Mouse (Mus musculus): ENCODE results near the gene Gm6169.
"Not testable (repeated sequence)": the region's sequence is repeated elsewhere in the genome, so short reads cannot be mapped to it uniquely, and the experiment has no call there.

The Gm6169 gene

GRCm38 (mm10) chr13:97099187-97099852 lies at the start of gene Gm6169:
TSS of gene Gm6169 (minus strand) at chr13:97099237.
- no peak for DNase-seq (ENCODE audit: low read depth in 1 of 2, low spot score in 2 of 2)

GRCm38 (mm10) chr13:97145834-97146233 lies 46.8 kb upstream of the Gm6169 start:
- no peak for DNase-seq (ENCODE audit: low read depth in 1 of 2, low spot score in 2 of 2)

GRCm38 (mm10) chr13:97142321-97142720 lies 43.3 kb upstream of the Gm6169 start:
- DNase-seq (ENCODE audit: low read depth in 1 of 2, low spot score in 2 of 2), result no peak

- DNase-seq (ENCODE audit: low read depth in 1 of 2, low spot score in 2 of 2), result not testable (repeated sequence)
Measured at GRCm38 (mm10) chr13:97138404-97138931, 39.4 kb upstream of the Gm6169 start.

GRCm38 (mm10) chr13:97137466-97138400 lies 38.7 kb upstream of the Gm6169 start, which contains the start of the genes Gfm2 and Nsa2:
TSS of gene Gfm2 (plus strand) at chr13:97137937.
TSS of gene Nsa2 (minus strand) at chr13:97137937.
- DNase-seq (ENCODE audit: low read depth in 1 of 2, low spot score in 2 of 2), result peak; percentile 82

GRCm38 (mm10) chr13:97130413-97130812 lies 31.4 kb upstream of the Gm6169 start:
- not testable (repeated sequence) for DNase-seq (ENCODE audit: low read depth in 1 of 2, low spot score in 2 of 2)

- DNase-seq (ENCODE audit: low read depth in 1 of 2, low spot score in 2 of 2), result not testable (repeated sequence)
Measured at GRCm38 (mm10) chr13:97129654-97130053, 30.6 kb upstream of the Gm6169 start.

GRCm38 (mm10) chr13:97121341-97121740 lies 22.3 kb upstream of the Gm6169 start:
- DNase-seq (ENCODE audit: low read depth in 1 of 2, low spot score in 2 of 2), result no peak

GRCm38 (mm10) chr13:97109046-97109445 lies 10.0 kb upstream of the Gm6169 start:
- no peak for DNase-seq (ENCODE audit: low read depth in 1 of 2, low spot score in 2 of 2)

GRCm38 (mm10) chr13:97107721-97108120 lies 8.7 kb upstream of the Gm6169 start:
- DNase-seq (ENCODE audit: low read depth in 1 of 2, low spot score in 2 of 2), result not testable (repeated sequence)

GRCm38 (mm10) chr13:97104996-97105395 lies 6.0 kb upstream of the Gm6169 start:
- DNase-seq (ENCODE audit: low read depth in 1 of 2, low spot score in 2 of 2), result no peak

- DNase-seq (ENCODE audit: low read depth in 1 of 2, low spot score in 2 of 2), result no peak
Measured at GRCm38 (mm10) chr13:97095726-97096125, 3.3 kb downstream of the Gm6169 start.

GRCm38 (mm10) chr13:97088183-97088582 lies 10.9 kb downstream of the Gm6169 start:
- no peak for DNase-seq (ENCODE audit: low read depth in 1 of 2, low spot score in 2 of 2)

- no peak for DNase-seq (ENCODE audit: low read depth in 1 of 2, low spot score in 2 of 2)
Measured at GRCm38 (mm10) chr13:97087421-97087820, 11.6 kb downstream of the Gm6169 start.

GRCm38 (mm10) chr13:97086316-97086715 lies 12.7 kb downstream of the Gm6169 start:
- no peak for DNase-seq (ENCODE audit: low read depth in 1 of 2, low spot score in 2 of 2)

GRCm38 (mm10) chr13:97082432-97082831 lies 16.6 kb downstream of the Gm6169 start:
- no peak for DNase-seq (ENCODE audit: low read depth in 1 of 2, low spot score in 2 of 2)

GRCm38 (mm10) chr13:97080615-97081014 lies 18.4 kb downstream of the Gm6169 start:
- DNase-seq (ENCODE audit: low read depth in 1 of 2, low spot score in 2 of 2), result no peak

- no peak for DNase-seq (ENCODE audit: low read depth in 1 of 2, low spot score in 2 of 2)
Measured at GRCm38 (mm10) chr13:97080201-97080600, 18.8 kb downstream of the Gm6169 start.

GRCm38 (mm10) chr13:97077556-97077955 lies 21.5 kb downstream of the Gm6169 start:
- no peak for DNase-seq (ENCODE audit: low read depth in 1 of 2, low spot score in 2 of 2)

GRCm38 (mm10) chr13:97073497-97073896 lies 25.5 kb downstream of the Gm6169 start:
- DNase-seq (ENCODE audit: low read depth in 1 of 2, low spot score in 2 of 2), result no peak

- no peak for DNase-seq (ENCODE audit: low read depth in 1 of 2, low spot score in 2 of 2)
Measured at GRCm38 (mm10) chr13:97071626-97072241, 27.3 kb downstream of the Gm6169 start.

Measured in monocyte, adult 2 months (primary cell).